Mouse (Mus musculus) large intestine, adult 2 months (tissue): ENCODE measurements around the gene Fli1. TPM values are rescaled to one million over a fixed set of nuclear protein-coding genes. Genes with fewer than 3 reads are reported as not detected.

Source experiments
- DNase-seq: peaks from one replicate; pipeline ENCODE4 v3.0.0-alpha.2; 2012; ENCODE audit warnings: low read depth, low spot score
- WGBS: fragments of 180-500 bp; shearing (Covaris S2); methylation state at CpG from one replicate; pipeline ENCODE4 v1.1.7; 2018; 5-methylcytosine and 5-hydroxymethylcytosine counted together
- polyA plus RNA-seq: library from polyadenylated mRNA; depleted of rRNA; stranded (reverse); fragments of >200 nt; gene quantifications from 2 replicates; pipeline ENCODE4 v1.2.3, GENCODE M21; 2012; rRNA removed

The Fli1 gene
- polyA plus RNA-seq, 1 experiment: 2.2 TPM

GRCm38 (mm10) chr9:32376863-32377590, 165.6 kb downstream of the Fli1 start:
- no peak for DNase-seq
- WGBS: 81% methylated on average over 5 of the region's 5 CpGs

DNA sequence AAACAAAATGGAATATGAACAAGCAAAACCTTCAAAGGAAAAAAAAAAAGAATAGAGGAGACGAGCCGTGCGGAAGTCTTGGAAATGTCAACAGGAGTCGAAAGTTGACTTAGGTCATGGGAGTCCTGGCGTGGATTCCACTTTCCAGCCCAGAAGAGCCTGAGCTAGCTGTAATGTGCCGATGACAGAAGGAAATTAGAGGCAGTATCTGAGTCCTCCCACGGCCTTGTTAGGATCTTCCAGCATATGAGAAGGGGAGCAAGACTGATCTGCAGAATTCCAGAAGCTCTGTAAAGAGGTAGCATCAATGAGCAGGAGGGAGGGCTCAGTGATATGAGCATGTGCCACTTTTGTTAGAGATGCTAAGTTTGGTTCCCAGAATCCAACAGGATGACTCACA, 166.6 kb downstream of the Fli1 start:
- no peak for DNase-seq
- WGBS: 67% methylated on average over 7 of the region's 7 CpGs

- no peak for DNase-seq
- 85% methylated on average over 6 of the region's 6 CpGs for WGBS
Observed at GRCm38 (mm10) chr9:32373656-32374055, 169.0 kb downstream of the Fli1 start.

Other genes with a start within 250 kb of the Fli1 start
- gene Kcnj5, start 198.5 kb downstream of the Fli1 start, polyA plus RNA-seq: 0.21 and 0.30 TPM in 2 replicates
- gene Kcnj1, start 170.4 kb downstream of the Fli1 start, polyA plus RNA-seq: 0.12 TPM in 1 of 2 replicates, not detected in the other
- 11.7 and 14.1 TPM in 2 replicates for gene Ets1, start 93.4 kb upstream of the Fli1 start, polyA plus RNA-seq